Mouse (Mus musculus) adrenal gland, adult 18-20 months (tissue): ENCODE measurements around the gene Gm1110. TPM values are rescaled to one million over a fixed set of nuclear protein-coding genes. Genes with fewer than 3 reads are reported as not detected.
"Not testable (repeated sequence)": the region's sequence is repeated elsewhere in the genome, so short reads cannot be mapped to it uniquely, and the experiment has no call there.

Source experiments
- DNase-seq, 2 experiments: peaks; one replicate each; pipeline ENCODE4 v3.0.0; 2021 to 2022; ENCODE audit warnings: low spot score in 2 of 2
- long read RNA-seq, 2 experiments: library from polyadenylated mRNA; stranded (forward); transcript quantifications; one replicate each; pipeline ENCODE4 v2.0.0; 2021
- total RNA-seq, 2 experiments: library from RNA; stranded (reverse); gene quantifications; 1 replicate in 1 of 2; 2 replicates in 1 of 2; pipeline ENCODE4 v1.2.3; 2021

Gene Gm1110
- total RNA-seq = not detected
- long read RNA-seq, experiment 1 = 0 reads
- long read RNA-seq, experiment 2 = 0 reads

- no peak for DNase-seq
Measured at GRCm38 (mm10) chr9:26922909-26923526, at the start of gene Gm1110. Gene Gm1110, minus strand, starts transcription at chr9:26923111.

- no peak for DNase-seq
Measured at GRCm38 (mm10) chr9:26947790-26948189, 24.9 kb upstream of the Gm1110 start.

GRCm38 (mm10) chr9:26924146-26924545, 1.2 kb upstream of the Gm1110 start:
- peak; percentile 25 to 26 for DNase-seq

- no peak for DNase-seq
Measured at GRCm38 (mm10) chr9:26919778-26920177, 3.1 kb downstream of the Gm1110 start.

GRCm38 (mm10) chr9:26913150-26913549, 9.8 kb downstream of the Gm1110 start:
- DNase-seq = no peak

- no peak for DNase-seq
Measured at GRCm38 (mm10) chr9:26911251-26911650, 11.7 kb downstream of the Gm1110 start.

- not testable (repeated sequence) for DNase-seq
Measured at GRCm38 (mm10) chr9:26869856-26870255, 53.1 kb downstream of the Gm1110 start.

GRCm38 (mm10) chr9:26860751-26861150, 62.2 kb downstream of the Gm1110 start, which contains the start of gene Glb1l3:
Gene Glb1l3, minus strand, starts transcription at chr9:26860890.
- DNase-seq = peak in 1 of 2 experiments; percentile 6

GRCm38 (mm10) chr9:26831089-26831488, 91.8 kb downstream of the Gm1110 start:
- no peak for DNase-seq

Other genes with a start within 250 kb of the Gm1110 start
- gene B3gat1, start 189.4 kb downstream of the Gm1110 start, total RNA-seq = under 1 TPM; 0.80 to 0.90 TPM
- 10 to 100 TPM in 1 of 2 experiments, 1 to 10 TPM in 1; 5.5 to 19.8 TPM for gene Glb1l2, start 116.6 kb downstream of the Gm1110 start, total RNA-seq
- 1 to 10 TPM; 1.3 to 2.7 TPM for gene Glb1l3, start 62.2 kb downstream of the Gm1110 start, total RNA-seq
- 10 to 100 TPM; 66.9 to 74.2 TPM for gene Acad8, start 76.5 kb upstream of the Gm1110 start, total RNA-seq
- gene Thyn1, start 76.6 kb upstream of the Gm1110 start, total RNA-seq = 10 to 100 TPM; 40.0 to 42.9 TPM
- 10 to 100 TPM; 29.1 to 36.7 TPM for gene Vps26b, start 107.0 kb upstream of the Gm1110 start, total RNA-seq
- 10 to 100 TPM in 1 of 2 experiments, 1 to 10 TPM in 1; 8.7 to 12.0 TPM for gene Ncapd3, start 107.1 kb upstream of the Gm1110 start, total RNA-seq
- 10 to 100 TPM; 32.4 to 35.4 TPM for gene Jam3, start 232.3 kb upstream of the Gm1110 start, total RNA-seq